Mouse (Mus musculus) erythroblast, embryonic 14.5 days (primary cell): Measurements from ENCODE around the gene Syne2.

Experiments used
- GATA1 ChIP-seq: IDR thresholded peaks from 2 replicates; pipeline ENCODE4 v1.6.1; 2012; ENCODE audit warnings: low read length, inconsistent platforms, mixed read lengths
- TAL1 ChIP-seq: IDR thresholded peaks from 3 replicates; pipeline ENCODE4 v1.6.1; 2012; ENCODE audit warnings: low read length, inconsistent platforms, mixed read lengths

DNA sequence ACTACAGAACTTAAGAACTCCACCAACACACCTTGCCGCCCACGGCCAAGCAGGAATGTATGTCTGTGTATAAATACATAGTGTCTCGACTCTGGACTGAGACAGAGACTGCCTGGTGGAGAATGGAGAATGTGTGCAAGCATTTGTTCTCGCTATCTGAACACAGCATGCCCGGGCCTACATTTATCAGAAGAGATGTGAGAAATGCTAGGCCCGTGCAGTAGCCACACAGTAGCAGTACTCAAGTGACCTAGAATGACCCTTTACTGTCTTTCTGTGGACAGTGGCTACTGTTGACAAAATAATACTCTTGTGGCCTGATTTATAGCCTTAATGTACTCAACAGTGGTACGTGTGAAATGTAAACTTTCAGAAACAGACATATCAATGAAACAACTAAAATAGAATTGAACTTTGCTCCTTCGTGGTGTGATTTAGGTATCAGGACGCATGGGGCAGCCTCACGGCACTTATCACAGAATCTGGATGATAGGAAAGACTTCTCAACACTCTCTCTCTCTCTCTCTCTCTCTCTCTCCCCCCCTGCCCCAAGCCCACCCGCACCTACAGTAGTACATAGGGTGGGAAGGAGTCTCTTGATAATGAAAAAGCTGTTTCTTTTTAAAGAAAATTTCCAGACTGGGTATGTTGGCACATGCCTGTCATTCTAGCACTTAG lies 275.0 kb downstream of the Syne2 start:
- TF ChIP-seq TAL1 (no peak), GATA1 (no peak)
